Mouse (Mus musculus): ENCODE measurements around the gene Sema4d.
A peak's percentile ranks its signal among the peaks of the same experiment; 100 is the strongest.

The Sema4d gene

GRCm38 (mm10) chr13:51815865-51816504 lies 22.4 kb upstream of the Sema4d start:
- peak; percentile 52 for DNase-seq (ENCODE audit: low read depth, low spot score)

DNA sequence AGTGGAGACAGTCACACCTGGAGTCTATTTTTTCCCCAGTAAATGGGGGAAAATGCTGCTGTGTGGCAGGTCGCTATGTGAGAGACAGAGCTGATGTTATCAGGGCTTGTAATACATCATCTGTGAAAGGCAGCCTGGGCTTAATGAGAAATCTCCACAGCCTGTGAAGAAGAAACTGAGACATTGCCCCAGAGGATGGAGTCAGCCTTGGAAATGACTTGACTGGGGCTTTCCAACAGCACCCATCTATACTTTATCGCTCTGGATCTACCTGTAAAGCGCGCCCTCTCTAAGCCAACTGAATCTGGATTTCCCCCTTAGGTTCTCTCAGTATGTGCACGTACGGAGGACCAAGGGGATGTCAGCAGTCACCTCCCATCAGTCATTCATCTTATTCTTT lies 21.1 kb upstream of the Sema4d start:
- no peak for DNase-seq (ENCODE audit: low read depth, low spot score)

DNA sequence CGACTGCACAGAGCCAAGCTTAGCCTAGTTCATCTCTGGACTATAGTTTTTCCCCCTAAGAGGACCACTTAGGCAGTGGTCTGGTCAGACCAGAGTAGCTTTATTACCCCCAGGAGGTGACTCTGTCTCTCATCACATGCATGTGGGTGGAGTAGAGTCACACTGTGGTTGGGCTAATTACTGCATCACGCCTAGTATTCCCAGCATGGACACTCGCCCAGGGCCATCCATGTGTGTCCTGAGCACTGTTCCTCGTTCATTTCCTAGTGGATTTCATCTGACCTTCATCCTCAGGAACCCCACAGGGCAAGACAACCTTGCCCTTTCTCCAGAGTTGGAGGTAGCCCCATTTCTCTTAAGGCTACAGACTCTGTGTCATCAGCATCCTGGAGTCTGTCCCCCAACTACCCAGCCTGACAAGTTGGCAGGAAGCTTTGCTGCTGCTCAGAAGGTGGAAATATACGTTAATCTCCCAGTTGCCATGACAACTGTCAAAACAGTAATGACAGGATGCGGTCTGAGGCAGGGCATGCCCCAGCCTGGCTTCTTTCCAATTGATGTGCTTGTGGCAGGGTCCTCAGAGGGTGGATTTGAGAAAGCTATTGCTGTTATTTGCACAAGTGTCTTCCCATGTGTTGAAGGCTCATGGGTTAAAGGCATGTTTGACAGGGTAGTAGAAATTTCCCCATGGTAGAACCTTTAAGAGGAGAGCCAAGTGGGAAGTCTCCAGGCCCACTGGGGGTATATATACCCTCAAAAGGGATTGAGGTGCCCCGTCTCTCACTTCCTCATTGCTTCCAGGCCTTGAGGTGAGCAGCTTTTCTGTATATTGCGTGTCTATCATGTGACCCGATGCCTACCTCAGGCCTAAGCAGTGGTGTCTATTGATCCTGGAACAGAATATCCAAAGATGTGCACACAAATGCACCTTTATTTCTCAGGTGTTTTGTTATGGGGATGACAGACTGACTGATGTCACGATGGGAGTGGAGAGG lies 20.4 kb upstream of the Sema4d start:
- DNase-seq (ENCODE audit: low read depth, low spot score): no peak

GRCm38 (mm10) chr13:51808141-51808540 lies 14.6 kb upstream of the Sema4d start:
- peak; percentile 79 for DNase-seq (ENCODE audit: low read depth, low spot score)

DNA sequence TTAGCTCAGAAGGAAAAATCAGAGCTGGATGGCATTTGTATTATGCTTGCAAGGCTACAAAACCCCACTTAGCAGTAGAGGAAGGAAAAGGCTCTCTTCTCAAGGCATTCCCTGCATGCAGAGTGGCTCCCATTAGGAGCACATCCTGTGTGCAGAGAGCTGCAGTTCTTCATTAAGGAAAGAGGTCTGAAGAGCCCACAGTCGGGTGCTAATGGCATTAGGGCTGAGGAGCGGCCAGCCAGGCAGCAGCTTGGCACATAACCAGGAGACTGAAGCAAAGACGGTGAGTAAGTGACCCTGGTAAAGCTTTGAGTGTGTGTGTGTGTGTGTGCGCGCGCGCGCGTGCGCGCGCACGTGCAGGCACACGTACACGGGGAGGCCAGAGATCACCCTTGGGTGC lies 12.7 kb upstream of the Sema4d start:
- DNase-seq (ENCODE audit: low read depth, low spot score): peak; percentile 76

DNA sequence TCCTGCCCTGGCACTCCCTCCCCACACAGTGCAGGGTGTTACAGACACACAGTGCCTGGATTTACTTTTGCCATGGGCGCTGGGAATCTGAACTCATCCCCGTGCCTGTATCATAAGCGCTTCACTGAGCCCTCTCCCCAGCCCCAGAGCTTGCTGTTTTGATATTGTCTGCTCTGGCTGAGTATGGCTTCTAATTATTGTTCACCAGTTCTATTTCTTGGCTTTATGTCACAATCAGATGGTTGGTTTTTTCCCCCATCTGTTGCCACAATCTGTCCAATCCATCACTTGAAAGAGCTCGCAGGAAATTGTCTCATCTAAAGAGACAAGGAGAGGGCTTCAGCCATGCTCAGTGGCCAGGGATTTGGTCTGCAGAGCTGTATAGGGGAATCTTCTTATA lies 12.1 kb upstream of the Sema4d start:
- DNase-seq (ENCODE audit: low read depth, low spot score): peak; percentile 98

- DNase-seq (ENCODE audit: low read depth, low spot score): peak; percentile 66
Measured at GRCm38 (mm10) chr13:51800921-51801320, 7.4 kb upstream of the Sema4d start.

DNA sequence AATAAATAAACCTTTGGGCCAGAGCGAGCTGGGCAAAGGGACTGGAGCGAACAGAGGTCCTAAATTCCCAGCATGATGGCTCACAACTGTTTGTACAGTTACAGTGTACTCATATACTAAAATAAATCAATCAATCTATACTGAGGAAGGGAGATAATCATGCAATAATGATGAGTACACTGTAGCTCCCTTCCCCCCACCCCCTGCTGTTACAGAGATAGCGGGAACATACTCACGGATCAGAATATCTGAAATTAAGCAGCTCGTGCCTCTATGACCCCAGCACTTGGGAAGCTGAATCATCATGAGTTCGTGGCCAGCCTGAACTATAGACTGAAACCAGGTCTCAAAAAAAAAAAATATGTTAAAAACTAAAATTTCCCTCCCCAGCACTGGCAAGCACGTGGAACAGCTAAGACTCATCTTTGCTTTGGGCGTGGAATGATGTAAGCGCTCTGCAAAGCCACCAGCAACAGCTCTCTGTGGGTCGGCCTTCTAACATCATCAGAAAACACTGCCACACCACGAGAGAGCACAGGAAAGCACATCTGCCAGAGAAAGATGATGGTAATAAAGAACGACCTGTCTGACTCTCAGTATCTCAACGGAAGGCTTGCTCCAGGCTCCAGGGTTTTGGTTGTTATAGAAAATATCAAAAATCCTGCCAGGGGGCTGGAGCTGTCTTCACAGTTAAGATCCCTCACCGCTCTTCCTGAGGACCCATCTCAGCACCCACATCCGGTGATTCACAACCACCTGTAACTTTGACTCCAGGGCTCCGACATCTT lies 6.4 kb upstream of the Sema4d start:
- no peak for DNase-seq (ENCODE audit: low read depth, low spot score)

DNA sequence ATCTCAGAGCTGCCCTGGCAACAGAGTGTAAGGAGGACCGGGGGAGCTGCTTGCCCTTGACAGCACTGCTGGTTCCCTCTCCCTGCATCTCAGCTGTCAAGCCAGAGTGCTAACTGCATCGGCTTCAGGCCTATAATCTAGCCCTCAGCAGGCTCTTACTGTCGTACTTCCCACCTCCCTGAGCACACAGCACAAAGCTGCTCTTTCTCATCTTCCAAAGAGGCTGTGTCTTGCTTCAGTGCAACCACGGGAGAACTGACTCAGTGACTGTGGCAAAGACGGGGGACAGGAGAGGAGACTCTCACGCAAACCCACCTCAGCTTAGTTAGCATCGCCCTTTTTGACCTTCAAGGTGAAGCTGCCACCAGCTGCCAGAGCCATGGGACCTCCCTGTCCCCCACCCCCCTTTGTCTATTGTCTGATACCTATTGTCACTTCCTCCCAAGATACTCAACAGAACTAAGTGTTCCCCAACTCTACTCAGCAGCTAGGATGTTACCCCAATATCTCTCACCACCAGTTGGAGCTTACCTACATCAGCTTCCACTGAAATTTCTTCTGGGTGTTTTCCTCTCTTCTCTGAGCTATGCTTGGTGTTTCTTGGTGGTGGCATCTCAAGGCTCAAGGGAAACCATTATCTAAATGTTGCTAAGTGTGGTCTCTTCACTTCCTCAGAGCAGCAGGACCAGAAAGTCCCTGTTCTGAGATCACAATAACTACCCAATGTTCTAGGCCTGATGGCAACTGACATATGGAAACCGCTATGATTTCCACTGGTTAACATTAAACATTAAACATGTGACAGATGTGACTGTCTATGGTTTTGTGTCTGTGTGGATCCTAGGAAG lies 4.6 kb upstream of the Sema4d start:
- DNase-seq (ENCODE audit: low read depth, low spot score): peak; percentile 79

GRCm38 (mm10) chr13:51793948-51794347 lies 401 bp upstream of the Sema4d start:
- no peak for DNase-seq (ENCODE audit: low read depth, low spot score)

GRCm38 (mm10) chr13:51792729-51793424 lies 670 bp downstream of the Sema4d start:
- DNase-seq (ENCODE audit: low read depth, low spot score): peak; percentile 74

- peak; percentile 71 for DNase-seq (ENCODE audit: low read depth, low spot score)
Measured at GRCm38 (mm10) chr13:51792135-51792573, 1.4 kb downstream of the Sema4d start.

DNA sequence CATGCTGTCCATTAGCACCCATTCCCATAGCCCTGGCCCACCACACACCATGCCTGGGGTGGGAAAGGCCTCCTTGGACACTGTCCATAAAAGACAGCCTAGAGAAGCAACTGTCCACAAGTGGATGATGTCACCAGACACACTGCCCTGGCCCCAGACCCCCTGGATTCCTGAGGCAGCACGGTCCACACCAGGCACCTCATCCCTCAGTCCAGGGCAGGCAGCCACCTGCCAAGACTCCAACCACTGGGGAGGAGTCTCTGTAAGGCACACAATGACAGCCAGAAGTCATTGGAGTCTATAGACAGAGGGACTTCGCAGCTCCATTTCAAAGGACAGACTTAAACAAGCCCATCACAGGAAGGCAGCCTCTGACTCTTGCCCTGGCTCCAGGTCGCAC lies 1.9 kb downstream of the Sema4d start:
- no peak for DNase-seq (ENCODE audit: low read depth, low spot score)

GRCm38 (mm10) chr13:51790793-51791192 lies 2.8 kb downstream of the Sema4d start:
- no peak for DNase-seq (ENCODE audit: low read depth, low spot score)

DNA sequence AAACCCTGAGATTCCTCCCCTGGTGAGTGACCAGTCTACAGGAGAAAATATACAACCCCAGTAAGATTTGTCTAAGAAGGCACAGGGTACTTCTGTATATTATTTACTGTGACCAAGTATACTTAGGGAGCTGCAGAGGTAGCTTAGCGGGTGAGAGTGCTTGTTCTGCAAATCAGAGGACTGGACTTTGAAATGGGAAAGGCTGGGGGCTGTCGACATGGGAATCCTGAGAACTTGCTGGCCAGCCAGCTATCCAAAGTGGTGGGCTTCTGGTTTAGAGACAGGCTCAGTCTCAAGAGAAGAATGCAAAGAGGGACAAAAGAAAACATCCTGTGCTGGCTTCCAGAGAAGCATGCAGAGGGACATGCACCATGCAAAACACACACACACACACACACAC lies 5.7 kb downstream of the Sema4d start:
- no peak for DNase-seq (ENCODE audit: low read depth, low spot score)

GRCm38 (mm10) chr13:51786616-51787015 lies 6.9 kb downstream of the Sema4d start:
- no peak for DNase-seq (ENCODE audit: low read depth, low spot score)

DNA sequence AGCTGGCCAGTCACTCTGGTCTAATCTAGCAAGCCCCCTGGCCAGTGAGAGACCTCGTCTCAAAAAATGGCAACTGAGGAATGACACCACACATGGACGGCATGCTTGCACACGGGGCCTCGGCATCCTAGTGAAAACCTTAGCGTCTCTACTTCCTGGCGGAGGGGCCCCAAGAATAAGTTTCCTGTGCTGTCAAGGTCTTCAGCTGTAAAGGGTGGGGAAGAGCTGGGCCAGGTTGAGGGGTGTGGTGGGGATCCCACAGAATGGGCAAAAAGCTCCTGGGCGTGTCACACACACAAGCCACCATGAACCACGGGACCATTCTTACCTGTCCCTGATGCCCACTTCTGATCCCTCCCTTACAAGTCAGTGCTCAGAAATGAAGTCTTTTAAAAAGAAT lies 9.1 kb downstream of the Sema4d start:
- DNase-seq (ENCODE audit: low read depth, low spot score): no peak

GRCm38 (mm10) chr13:51783857-51784256 lies 9.7 kb downstream of the Sema4d start:
- DNase-seq (ENCODE audit: low read depth, low spot score): peak; percentile 87

DNA sequence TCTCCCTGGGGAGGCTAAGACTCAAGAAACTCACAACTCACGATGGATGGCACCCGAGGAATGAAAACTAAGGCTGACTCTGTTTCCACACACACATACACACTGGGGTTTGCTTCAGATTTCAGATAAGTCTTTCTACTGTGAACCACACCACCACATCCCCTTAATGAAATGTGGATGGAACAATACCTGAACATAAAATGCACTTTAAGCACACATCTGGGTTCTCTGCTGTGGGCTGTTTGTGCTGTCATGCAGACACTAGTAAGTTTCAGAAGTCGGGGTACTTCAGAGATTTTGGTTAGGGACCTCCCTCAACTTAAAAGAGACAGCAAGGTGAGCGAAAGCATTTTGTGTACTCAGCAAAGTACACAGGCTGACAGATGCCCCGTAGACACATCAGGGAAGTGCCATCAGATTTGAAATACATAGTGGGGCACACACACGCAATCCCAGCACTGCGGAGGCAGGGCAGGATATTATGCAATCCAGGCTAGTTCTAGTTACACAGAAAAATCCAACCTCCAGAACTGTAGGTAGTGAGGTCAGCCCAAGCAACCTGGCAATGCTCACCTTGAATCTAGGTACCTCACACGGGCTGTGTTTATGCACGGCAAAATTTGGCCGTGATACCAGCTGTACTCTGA lies 12.9 kb downstream of the Sema4d start:
- no peak for DNase-seq (ENCODE audit: low read depth, low spot score)

Measured in brain, adult 2 months (tissue).